Mouse (Mus musculus): ENCODE data around the gene Gm13289. TPM values are rescaled to one million over a fixed set of nuclear protein-coding genes. Genes with fewer than 3 reads are reported as not detected.
"Not testable (repeated sequence)": the region's sequence is repeated elsewhere in the genome, so short reads cannot be mapped to it uniquely, and the experiment has no call there.

Gene Gm13289
- polyA plus RNA-seq, 2 experiments, result not detected

DNA sequence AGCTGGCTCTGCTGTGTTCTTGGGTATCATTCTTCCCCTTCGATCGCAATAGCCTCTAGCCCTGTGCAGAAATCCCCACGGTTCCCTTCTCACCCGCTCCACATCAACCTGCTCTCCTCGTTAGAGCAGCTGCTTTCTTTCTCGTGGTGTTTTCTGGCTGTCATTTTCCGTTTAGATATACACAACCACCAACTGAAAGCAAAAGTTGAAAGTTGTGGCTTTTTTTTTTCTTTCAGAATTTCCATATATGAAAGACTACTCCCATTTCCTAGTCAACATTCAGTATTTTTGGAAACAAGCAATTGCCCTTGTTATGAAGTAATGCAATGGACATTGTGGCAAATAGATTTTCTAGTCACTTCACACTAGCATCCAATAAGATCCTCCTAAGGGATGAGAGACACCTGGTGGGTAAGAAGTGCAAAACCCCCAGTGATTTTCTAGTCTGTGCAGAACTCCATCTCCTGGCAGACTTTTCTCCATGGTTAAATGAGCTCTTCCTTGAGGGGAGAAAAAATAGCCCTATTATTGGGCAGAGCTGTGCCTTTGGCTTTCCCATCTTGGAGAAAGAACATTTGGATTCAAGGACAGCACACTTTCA lies 33.9 kb upstream of the Gm13289 start:
- Histone ChIP-seq H3K9me3 (ENCODE audit: control insufficient read depth, low read length) (no peaks in the 10 kb centered on the region), H3K27ac (no peak overlapping the region), H3K4me3 (ENCODE audit: insufficient read depth in 1 of 2, low read depth in 2 of 2, low read length in 2 of 2) (no peak overlapping the region), H3K36me3 (replicated peaks; ENCODE audit: control insufficient read depth, insufficient read depth, low read depth) (no peaks in the 10 kb centered on the region), H3K9ac (replicated peaks) (no peak overlapping the region), H3K27me3 (ENCODE audit: control insufficient read depth, insufficient read depth, low read length) (no peaks in the 10 kb centered on the region), H3K4me1 (replicated peaks; ENCODE audit: control insufficient read depth in 2 of 2, insufficient read depth in 2 of 2, low read length in 1 of 2) (no peaks in the 10 kb centered on the region), H3K4me2 (ENCODE audit: low read depth) (no peak overlapping the region)
- WGBS (ENCODE audit: insufficient replicate concordance), result 53% methylated on average over 7 of the region's 7 CpGs
- ATAC-seq (ENCODE audit: insufficient read depth) (no peak), DNase-seq (ENCODE audit: low read depth in 3 of 3, low spot score in 3 of 3) (no peak)
- TF ChIP-seq CTCF (IDR thresholded peaks at IDR 0.05; ENCODE audit: low read depth) (no peak; the same call in 1 of the 2 replicates), EP300 (IDR thresholded peaks at IDR 0.05; ENCODE audit: low read depth) (no peak)

GRCm38 (mm10) chr4:88744207-88744606 lies 32.5 kb upstream of the Gm13289 start:
- no peak for TF ChIP-seq CTCF (IDR thresholded peaks at IDR 0.05; ENCODE audit: low read depth)
- TF ChIP-seq EP300 (IDR thresholded peaks at IDR 0.05; ENCODE audit: low read depth), result no peak
- H3K27me3 ChIP-seq (ENCODE audit: control insufficient read depth, insufficient read depth, low read length), result no peaks in the 10 kb centered on the region
- H3K9me3 ChIP-seq (ENCODE audit: control insufficient read depth, low read length), result no peaks in the 10 kb centered on the region
- 53% methylated on average over 3 of the region's 3 CpGs for WGBS (ENCODE audit: insufficient replicate concordance)
- DNase-seq (ENCODE audit: low read depth in 3 of 3, low spot score in 3 of 3) (no peak), ATAC-seq (ENCODE audit: insufficient read depth) (no peak)
- no peak overlapping the region for H3K9ac ChIP-seq (replicated peaks)
- H3K4me1 ChIP-seq (replicated peaks; ENCODE audit: control insufficient read depth in 2 of 2, insufficient read depth in 2 of 2, low read length in 1 of 2), result no peaks in the 10 kb centered on the region
- no peak overlapping the region for H3K27ac ChIP-seq
- no peaks in the 10 kb centered on the region for H3K36me3 ChIP-seq (replicated peaks; ENCODE audit: control insufficient read depth, insufficient read depth, low read depth)
- H3K4me3 ChIP-seq (ENCODE audit: insufficient read depth in 1 of 2, low read depth in 2 of 2, low read length in 2 of 2), result no peak overlapping the region
- no peak overlapping the region for H3K4me2 ChIP-seq (ENCODE audit: low read depth)

- DNase-seq (ENCODE audit: low read depth in 3 of 3, low spot score in 3 of 3) (no peak), ATAC-seq (ENCODE audit: insufficient read depth) (no peak)
- H3K27me3 ChIP-seq (ENCODE audit: control insufficient read depth, insufficient read depth, low read length), result no peaks in the 10 kb centered on the region
- TF ChIP-seq EP300 (IDR thresholded peaks at IDR 0.05; ENCODE audit: low read depth), result no peak
- no peak for TF ChIP-seq CTCF (IDR thresholded peaks at IDR 0.05; ENCODE audit: low read depth)
- no peaks in the 10 kb centered on the region for H3K9me3 ChIP-seq (ENCODE audit: control insufficient read depth, low read length)
- H3K27ac ChIP-seq, result no peak overlapping the region
- H3K36me3 ChIP-seq (replicated peaks; ENCODE audit: control insufficient read depth, insufficient read depth, low read depth), result no peaks in the 10 kb centered on the region
- H3K4me3 ChIP-seq (ENCODE audit: insufficient read depth in 1 of 2, low read depth in 2 of 2, low read length in 2 of 2), result no peak overlapping the region
- no peak overlapping the region for H3K9ac ChIP-seq (replicated peaks)
- H3K4me2 ChIP-seq (ENCODE audit: low read depth), result no peak overlapping the region
- WGBS (ENCODE audit: insufficient replicate concordance), result 52% methylated on average over 6 of the region's 6 CpGs
- no peaks in the 10 kb centered on the region for H3K4me1 ChIP-seq (replicated peaks; ENCODE audit: control insufficient read depth in 2 of 2, insufficient read depth in 2 of 2, low read length in 1 of 2)
These were observed 26.8 kb upstream of the Gm13289 start for GRCm38 (mm10) chr4:88749926-88750325.

- peak; percentile 19; the same call in 1 of the 2 replicates for TF ChIP-seq CTCF (IDR thresholded peaks at IDR 0.05; ENCODE audit: low read depth)
- not testable (repeated sequence) for H3K27me3 ChIP-seq (ENCODE audit: control insufficient read depth, insufficient read depth, low read length); H3K36me3 ChIP-seq (replicated peaks; ENCODE audit: control insufficient read depth, insufficient read depth, low read depth); H3K4me1 ChIP-seq (replicated peaks; ENCODE audit: control insufficient read depth in 2 of 2, insufficient read depth in 2 of 2, low read length in 1 of 2); ATAC-seq (ENCODE audit: insufficient read depth); H3K9ac ChIP-seq (replicated peaks); H3K4me3 ChIP-seq (ENCODE audit: insufficient read depth in 1 of 2, low read depth in 2 of 2, low read length in 2 of 2); DNase-seq (ENCODE audit: low read depth in 3 of 3, low spot score in 3 of 3); H3K4me2 ChIP-seq (ENCODE audit: low read depth); H3K27ac ChIP-seq; H3K9me3 ChIP-seq (ENCODE audit: control insufficient read depth, low read length)
- WGBS (ENCODE audit: insufficient replicate concordance), result 70% methylated on average over 15 of the region's 15 CpGs
These were observed 21.8 kb upstream of the Gm13289 start, which contains the start of gene Gm13271 for GRCm38 (mm10) chr4:88754818-88755340. Gene Gm13271 (plus strand): TSS chr4:88754868.

- not testable (repeated sequence) for ATAC-seq (ENCODE audit: insufficient read depth); H3K27me3 ChIP-seq (ENCODE audit: control insufficient read depth, insufficient read depth, low read length); DNase-seq (ENCODE audit: low read depth in 3 of 3, low spot score in 3 of 3); H3K9me3 ChIP-seq (ENCODE audit: control insufficient read depth, low read length); H3K36me3 ChIP-seq (replicated peaks; ENCODE audit: control insufficient read depth, insufficient read depth, low read depth); H3K4me1 ChIP-seq (replicated peaks; ENCODE audit: control insufficient read depth in 2 of 2, insufficient read depth in 2 of 2, low read length in 1 of 2)
- Histone ChIP-seq H3K9ac (replicated peaks) (peak overlapping the region; percentile 78), H3K27ac (peak overlapping the region; percentile 77), H3K4me3 (ENCODE audit: insufficient read depth in 1 of 2, low read depth in 2 of 2, low read length in 2 of 2) (peak overlapping the region; percentile 60 to 63), H3K4me2 (ENCODE audit: low read depth) (peak overlapping the region; percentile 78)
- 10% methylated on average over 28 of the region's 31 CpGs for WGBS (ENCODE audit: insufficient replicate concordance)
These were observed 19.9 kb upstream of the Gm13289 start for GRCm38 (mm10) chr4:88756581-88757513.
